Comparison of ENCODE assay signal across 8 mouse cellular contexts in genomic region chr9:107578587-107578986, GRCm38 (mm10). TPM values are rescaled to one million over a fixed set of nuclear protein-coding genes. Genes with fewer than 3 reads are reported as not detected.
DNase-seq lines count a peak whose midpoint lies in the region; ATAC-seq and TF ChIP-seq lines count a peak whose summit lies in the region.

Gene Naa80, plus strand, starts transcription at chr9:107578887.

- WGBS in lung, adult 2 months, result 77% methylated on average over 3 of the region's 3 CpGs
- 73% methylated on average over 3 of the region's 3 CpGs for WGBS in neural tube, embryonic 14.5 days

- peaks cover 15% of the 10 kb centered on the region; the same call in 1 of the 2 replicates for H3K4me1 ChIP-seq in lung, adult 2 months (ENCODE audit: control insufficient read depth, insufficient read depth, low read length)
- H3K4me1 ChIP-seq in brown adipose tissue, adult 24 weeks (ENCODE audit: control insufficient read depth, insufficient read depth, insufficient read length, low read length), result peaks cover 9% of the 10 kb centered on the region; the same call in 1 of the 2 replicates
- H3K4me1 ChIP-seq in neural tube, embryonic 14.5 days (ENCODE audit: control insufficient read depth, insufficient read depth, low read length), result peaks cover 18% of the 10 kb centered on the region

- no peak within 1 kb of the TSS for H3K4me3 ChIP-seq in lung, adult 2 months (replicated peaks; ENCODE audit: extremely low read depth, low read depth, low read length)
- peak within 1 kb of the TSS; percentile 71 for H3K4me3 ChIP-seq in brown adipose tissue, adult 24 weeks (ENCODE audit: insufficient read depth, low read depth, low read length)
- no peak within 1 kb of the TSS for H3K4me3 ChIP-seq in neural tube, embryonic 14.5 days (ENCODE audit: low read depth, low read length)

- no peaks in the 10 kb centered on the region for H3K9me3 ChIP-seq in neural tube, embryonic 14.5 days (ENCODE audit: control insufficient read depth, low read length)

- H3K9ac ChIP-seq in neural tube, embryonic 14.5 days (replicated peaks; ENCODE audit: low read depth, low read length), result 0 out of 2 replicates have a peak within 1 kb of the TSS, but pooled peaks have one; percentile 16

- TF ChIP-seq POLR2A in lung, adult 2 months (IDR thresholded peaks at IDR 0.05; ENCODE audit: borderline replicate concordance, extremely low read depth, low read depth, low read length), result no peak

- no peak within 1 kb of the TSS for H3K4me2 ChIP-seq in neural tube, embryonic 14.5 days (ENCODE audit: low read depth, low read length)

- no peak for ATAC-seq in neural tube, embryonic 14.5 days (ENCODE audit: low read depth)

- TF ChIP-seq CTCF in lung, adult 2 months (IDR thresholded peaks at IDR 0.05; ENCODE audit: insufficient read depth, low read length), result no peak

- no peak for DNase-seq in lung, adult 2 months
- no peak for DNase-seq in lung, postnatal 36 days
- DNase-seq in gonadal fat pad, adult 2 months (ENCODE audit: low read depth), result no peak
- DNase-seq in layer of hippocampus, postnatal 25 days (ENCODE audit: extremely low spot score in 1 of 2, low spot score in 1 of 2), result no peak
- DNase-seq in ovary, adult 18-20 months (ENCODE audit: low spot score), result no peak
- DNase-seq in urinary bladder, postnatal 25 days (ENCODE audit: low spot score), result no peak

- H3K36me3 ChIP-seq in neural tube, embryonic 14.5 days (ENCODE audit: control insufficient read depth, insufficient read depth, low read length), result peaks cover 9% of the 10 kb centered on the region; the same call in 1 of the 2 replicates

- H3K27ac ChIP-seq in brown adipose tissue, adult 24 weeks (replicated peaks; ENCODE audit: low read depth, low read length), result peak within 1 kb of the TSS; percentile 57
- 0 out of 2 replicates have a peak within 1 kb of the TSS, but pooled peaks have one; percentile 61 for H3K27ac ChIP-seq in neural tube, embryonic 14.5 days (ENCODE audit: low read depth, low read length)

- H3K27me3 ChIP-seq in neural tube, embryonic 14.5 days (ENCODE audit: control insufficient read depth, insufficient read depth, low read length), result no peaks in the 10 kb centered on the region

RNA-seq across cellular contexts. Expression of gene Naa80, which starts in this region (rescaled TPM):
- polyA plus RNA-seq in lung, adult 2 months (2012; rRNA removed), result 87.8 and 91.9 TPM in 2 replicates
- polyA plus RNA-seq in brown adipose tissue, adult 24 weeks (2012; ENCODE audit: insufficient read depth, insufficient read length, missing spikeins), result 25.9 and 31.3 TPM in 2 replicates
- polyA plus RNA-seq in gonadal fat pad, adult 2 months (2012; rRNA removed), result 52.7 and 58.7 TPM in 2 replicates
- 10 to 100 TPM; 11.3 to 13.3 TPM for total RNA-seq in layer of hippocampus, postnatal 25 days (2021)
- 13.3 and 15.6 TPM in 2 replicates for polyA plus RNA-seq in neural tube, embryonic 14.5 days (2014; fragmentation: Nextera tagmentation; extraction: Ambion mirVana)
